Mouse (Mus musculus): ENCODE measurements around the gene Clip1. TPM values are rescaled to one million over a fixed set of nuclear protein-coding genes. Genes with fewer than 3 reads are reported as not detected.

The Clip1 gene
- polyA plus RNA-seq, 1 experiment = 41.3 TPM

DNA sequence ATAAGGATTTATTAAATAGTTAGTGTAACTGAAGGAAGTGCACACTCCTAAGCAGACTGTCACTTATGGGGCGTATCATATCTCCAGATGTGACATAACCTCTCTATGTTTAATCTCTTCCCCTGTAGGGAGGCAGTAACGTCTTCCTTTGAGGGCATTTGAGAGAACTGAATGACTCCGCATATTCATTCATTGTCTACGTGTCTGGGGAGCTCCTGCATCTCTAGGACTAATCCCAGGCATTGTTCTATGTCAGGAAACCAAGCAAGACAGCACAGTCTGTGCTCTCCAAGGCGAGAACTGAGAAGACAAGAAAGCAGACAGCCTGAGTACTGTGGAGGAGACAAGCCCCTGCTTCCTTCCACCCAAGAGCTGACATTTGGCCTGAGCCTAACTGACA lies 29.5 kb downstream of the Clip1 start:
- 0 out of 2 replicates have a peak, but pooled peaks cover 2% of the 10 kb centered on the region for H3K4me1 ChIP-seq (ENCODE audit: control insufficient read depth, insufficient read depth, low read length)
- no peak overlapping the region for H3K4me3 ChIP-seq (ENCODE audit: insufficient read depth, low read length)
- no peak for TF ChIP-seq POLR2A (IDR thresholded peaks at IDR 0.05; ENCODE audit: low read depth, low read length)
- no peak for TF ChIP-seq CTCF (IDR thresholded peaks at IDR 0.05; ENCODE audit: borderline replicate concordance, insufficient read depth, low read length)
- no peak overlapping the region for H3K27ac ChIP-seq (ENCODE audit: insufficient read depth, low read length)

- Histone ChIP-seq H3K4me1 (ENCODE audit: control insufficient read depth, insufficient read depth, low read length) (no peaks in the 10 kb centered on the region), H3K4me3 (ENCODE audit: insufficient read depth, low read length) (no peak overlapping the region)
- TF ChIP-seq CTCF (IDR thresholded peaks at IDR 0.05; ENCODE audit: borderline replicate concordance, insufficient read depth, low read length) = no peak
- no peak for TF ChIP-seq POLR2A (IDR thresholded peaks at IDR 0.05; ENCODE audit: low read depth, low read length)
These were observed 31.1 kb downstream of the Clip1 start for GRCm38 (mm10) chr5:123653287-123653801.

DNA sequence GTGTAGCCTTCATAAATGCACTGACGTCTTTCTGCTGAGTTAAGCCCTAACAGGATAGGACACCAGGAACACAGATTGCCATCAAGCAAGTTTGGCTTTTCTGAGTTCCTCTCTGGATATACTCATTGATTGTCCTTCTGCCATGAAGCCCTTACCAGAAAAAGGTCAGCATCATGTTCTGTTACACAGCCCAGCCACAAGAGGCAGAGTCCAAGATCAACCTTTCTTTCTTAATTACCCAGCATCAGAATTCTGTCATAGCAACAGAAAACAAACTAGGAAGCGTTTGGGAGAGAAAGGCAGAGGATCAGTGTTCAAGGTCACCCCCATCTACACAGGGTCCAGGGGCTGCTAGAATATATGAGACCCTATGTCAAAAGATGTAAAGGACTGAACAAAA lies 33.6 kb downstream of the Clip1 start:
- Histone ChIP-seq H3K4me3 (ENCODE audit: insufficient read depth, low read length) (no peak overlapping the region), H3K4me1 (ENCODE audit: control insufficient read depth, insufficient read depth, low read length) (no peaks in the 10 kb centered on the region), H3K27ac (ENCODE audit: insufficient read depth, low read length) (no peak overlapping the region)
- TF ChIP-seq POLR2A (IDR thresholded peaks at IDR 0.05; ENCODE audit: low read depth, low read length) (no peak), CTCF (IDR thresholded peaks at IDR 0.05; ENCODE audit: borderline replicate concordance, insufficient read depth, low read length) (no peak)

More at GRCm38 (mm10) chr5:123653287-123653801, 31.1 kb downstream of the Clip1 start:
- no peak overlapping the region for H3K27ac ChIP-seq (ENCODE audit: insufficient read depth, low read length)

DNA sequence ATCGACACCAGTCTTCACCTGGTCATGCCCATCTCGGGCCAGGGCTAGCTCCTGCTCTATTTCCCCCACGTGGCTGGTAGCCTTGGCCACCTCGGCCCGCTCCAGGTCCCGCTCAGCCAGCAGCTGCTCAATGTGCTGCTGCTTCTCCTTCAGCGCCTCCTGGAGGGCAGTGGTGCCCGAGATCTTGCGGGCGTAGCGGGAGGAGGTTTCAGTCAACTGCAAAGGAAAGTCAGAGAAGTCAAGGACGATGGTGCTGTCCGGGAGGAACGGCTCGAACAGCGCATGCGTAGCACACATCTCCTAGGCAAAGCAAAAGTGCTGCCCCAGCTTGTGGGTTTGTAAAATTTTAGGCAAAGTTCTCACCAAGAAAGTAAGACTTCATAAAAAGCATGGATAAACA lies 42.0 kb downstream of the Clip1 start:
- TF ChIP-seq CTCF (IDR thresholded peaks at IDR 0.05; ENCODE audit: borderline replicate concordance, insufficient read depth, low read length) (no peak), POLR2A (IDR thresholded peaks at IDR 0.05; ENCODE audit: low read depth, low read length) (no peak)
- H3K27ac ChIP-seq (ENCODE audit: insufficient read depth, low read length) = no peak overlapping the region
- peaks cover 3% of the 10 kb centered on the region; the same call in 1 of the 2 replicates for H3K4me1 ChIP-seq (ENCODE audit: control insufficient read depth, insufficient read depth, low read length)
- H3K4me3 ChIP-seq (ENCODE audit: insufficient read depth, low read length) = no peak overlapping the region

DNA sequence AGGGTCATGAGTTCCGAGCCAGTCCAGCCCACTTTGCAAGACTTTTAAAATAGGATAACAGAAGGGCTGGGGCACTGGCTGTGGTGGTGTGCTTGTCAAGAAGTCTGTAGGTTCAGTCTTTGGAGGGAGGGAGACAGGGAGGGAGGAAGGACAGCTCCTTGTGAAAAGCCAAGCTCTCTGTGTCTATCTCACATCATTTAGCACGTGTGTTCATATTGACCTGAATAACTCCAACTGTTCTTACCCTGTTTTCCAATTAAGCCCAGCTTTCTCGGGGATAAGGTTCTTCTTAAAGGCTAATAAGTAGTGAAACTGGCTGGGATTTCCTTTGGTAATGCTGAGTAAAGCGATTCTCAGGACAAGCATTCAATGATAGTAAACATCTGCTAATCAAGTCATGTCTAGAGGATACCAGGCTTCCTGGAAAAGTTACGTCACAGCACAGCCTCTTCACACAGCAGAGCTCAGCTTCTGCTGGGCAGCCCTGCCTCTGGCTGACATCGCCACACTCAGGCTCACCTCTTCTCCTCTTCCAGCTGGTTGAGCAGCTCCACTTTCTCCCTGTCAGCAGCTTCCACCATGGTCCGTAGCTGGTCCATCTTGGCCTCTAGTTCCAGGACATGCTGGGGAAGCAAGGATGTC lies 43.0 kb downstream of the Clip1 start:
- H3K27ac ChIP-seq (ENCODE audit: insufficient read depth, low read length) = no peak overlapping the region
- H3K4me3 ChIP-seq (ENCODE audit: insufficient read depth, low read length) = no peak overlapping the region
- H3K4me1 ChIP-seq (ENCODE audit: control insufficient read depth, insufficient read depth, low read length) = peaks cover 3% of the 10 kb centered on the region; the same call in 1 of the 2 replicates
- no peak for TF ChIP-seq CTCF (IDR thresholded peaks at IDR 0.05; ENCODE audit: borderline replicate concordance, insufficient read depth, low read length)
- TF ChIP-seq POLR2A (IDR thresholded peaks at IDR 0.05; ENCODE audit: low read depth, low read length) = no peak

GRCm38 (mm10) chr5:123640181-123640580 lies 44.2 kb downstream of the Clip1 start:
- H3K4me3 ChIP-seq (ENCODE audit: insufficient read depth, low read length) = no peak overlapping the region
- peaks cover 3% of the 10 kb centered on the region; the same call in 1 of the 2 replicates for H3K4me1 ChIP-seq (ENCODE audit: control insufficient read depth, insufficient read depth, low read length)
- TF ChIP-seq POLR2A (IDR thresholded peaks at IDR 0.05; ENCODE audit: low read depth, low read length) (no peak), CTCF (IDR thresholded peaks at IDR 0.05; ENCODE audit: borderline replicate concordance, insufficient read depth, low read length) (no peak)
- no peak overlapping the region for H3K27ac ChIP-seq (ENCODE audit: insufficient read depth, low read length)

GRCm38 (mm10) chr5:123631210-123631609 lies 53.2 kb downstream of the Clip1 start:
- Histone ChIP-seq H3K4me1 (ENCODE audit: control insufficient read depth, insufficient read depth, low read length) (no peaks in the 10 kb centered on the region), H3K27ac (ENCODE audit: insufficient read depth, low read length) (no peak overlapping the region), H3K4me3 (ENCODE audit: insufficient read depth, low read length) (no peak overlapping the region)
- no peak for TF ChIP-seq CTCF (IDR thresholded peaks at IDR 0.05; ENCODE audit: borderline replicate concordance, insufficient read depth, low read length)

- H3K4me3 ChIP-seq (ENCODE audit: insufficient read depth, low read length) = no peak overlapping the region
- no peak overlapping the region for H3K27ac ChIP-seq (ENCODE audit: insufficient read depth, low read length)
- no peaks in the 10 kb centered on the region; the same call in 1 of the 2 replicates for H3K4me1 ChIP-seq (ENCODE audit: control insufficient read depth, insufficient read depth, low read length)
- no peak; the same call in 1 of the 2 replicates for TF ChIP-seq CTCF (IDR thresholded peaks at IDR 0.05; ENCODE audit: borderline replicate concordance, insufficient read depth, low read length)
- no peak for TF ChIP-seq POLR2A (IDR thresholded peaks at IDR 0.05; ENCODE audit: low read depth, low read length)
These were observed 57.8 kb downstream of the Clip1 start for GRCm38 (mm10) chr5:123626631-123627030.

DNA sequence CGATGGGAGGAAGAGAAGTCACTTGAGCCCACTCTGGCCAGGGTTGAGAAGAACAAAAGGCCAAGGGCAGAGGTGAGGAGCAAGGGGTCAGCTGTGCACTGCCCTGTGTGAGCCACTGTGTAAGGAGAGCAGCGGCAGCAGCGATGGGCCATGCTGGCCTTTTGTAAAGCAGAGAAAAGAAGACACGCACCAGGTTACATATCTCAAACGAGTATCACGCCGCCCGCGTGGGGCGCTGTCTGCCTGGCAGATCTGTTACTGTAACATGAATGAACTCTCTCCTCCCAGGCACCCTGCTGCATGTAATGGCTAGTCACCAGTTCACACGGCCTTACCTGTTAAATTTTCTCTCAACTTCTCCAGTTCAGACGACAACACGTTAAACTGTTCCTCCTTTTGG lies 62.0 kb downstream of the Clip1 start:
- H3K4me1 ChIP-seq (ENCODE audit: control insufficient read depth, insufficient read depth, low read length) = no peaks in the 10 kb centered on the region; the same call in 1 of the 2 replicates
- no peak overlapping the region for H3K4me3 ChIP-seq (ENCODE audit: insufficient read depth, low read length)
- no peak overlapping the region for H3K27ac ChIP-seq (ENCODE audit: insufficient read depth, low read length)
- TF ChIP-seq POLR2A (IDR thresholded peaks at IDR 0.05; ENCODE audit: low read depth, low read length) (no peak), CTCF (IDR thresholded peaks at IDR 0.05; ENCODE audit: borderline replicate concordance, insufficient read depth, low read length) (0 out of 2 replicates have a peak, but pooled peaks have one; percentile 3)

DNA sequence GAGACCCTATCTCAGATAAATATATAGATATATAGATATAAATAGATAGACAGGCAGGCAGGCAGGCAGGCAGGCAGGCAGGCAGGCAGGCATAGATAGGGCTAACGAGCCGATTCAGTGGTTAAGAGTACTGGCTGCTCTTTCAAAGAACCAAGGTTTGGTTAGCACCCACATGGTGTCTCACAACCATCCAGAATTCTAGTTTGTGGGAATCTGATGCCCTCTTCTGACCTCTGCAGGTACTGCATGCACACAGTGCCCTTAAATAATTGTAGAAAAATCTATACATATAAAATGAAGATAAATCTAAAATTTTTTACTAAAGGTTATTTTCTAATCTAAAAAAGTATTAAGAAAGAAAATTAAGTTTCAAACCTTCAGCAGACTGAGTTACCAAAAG lies 65.9 kb downstream of the Clip1 start:
- no peak for TF ChIP-seq POLR2A (IDR thresholded peaks at IDR 0.05; ENCODE audit: low read depth, low read length)
- no peak for TF ChIP-seq CTCF (IDR thresholded peaks at IDR 0.05; ENCODE audit: borderline replicate concordance, insufficient read depth, low read length)
- no peak overlapping the region for H3K4me3 ChIP-seq (ENCODE audit: insufficient read depth, low read length)
- H3K4me1 ChIP-seq (ENCODE audit: control insufficient read depth, insufficient read depth, low read length) = no peaks in the 10 kb centered on the region

More for the DNA sequence above, 65.9 kb downstream of the Clip1 start:
- no peak overlapping the region for H3K27ac ChIP-seq (ENCODE audit: insufficient read depth, low read length)

All from embryonic fibroblast, embryonic 13.5 days (primary cell).